Mouse (Mus musculus): ENCODE data around the gene Prg3. TPM values are rescaled to one million over a fixed set of nuclear protein-coding genes. Genes with fewer than 3 reads are reported as not detected.

The Prg3 gene
- polyA plus RNA-seq, 1 experiment from 2014 or later: not detected

- Histone ChIP-seq H3K4me3 (ENCODE audit: low read depth, low read length) (no peak overlapping the region), H3K27ac (ENCODE audit: low read length) (no peak overlapping the region), H3K4me1 (ENCODE audit: insufficient read depth, low read depth, low read length) (no peaks in the 10 kb centered on the region; the same call in 1 of the 2 replicates), H3K9me3 (ENCODE audit: low read length) (no peaks in the 10 kb centered on the region), H3K4me2 (replicated peaks; ENCODE audit: low read depth, low read length) (no peak overlapping the region), H3K9ac (replicated peaks; ENCODE audit: low read depth) (no peak overlapping the region), H3K36me3 (ENCODE audit: insufficient read depth, low read length) (no peaks in the 10 kb centered on the region), H3K27me3 (replicated peaks; ENCODE audit: insufficient read depth, low read length) (no peaks in the 10 kb centered on the region)
- TF ChIP-seq EP300 (IDR thresholded peaks at IDR 0.05) (no peak), CTCF (IDR thresholded peaks at IDR 0.05) (no peak)
- WGBS: 71% methylated on average over 14 of the region's 14 CpGs
- no peak for ATAC-seq
- no peak for DNase-seq (ENCODE audit: low spot score)
Measured at GRCm38 (mm10) chr2:85012679-85013078, 24.7 kb downstream of the Prg3 start.

- Histone ChIP-seq H3K27me3 (replicated peaks; ENCODE audit: insufficient read depth, low read length) (no peaks in the 10 kb centered on the region), H3K9ac (replicated peaks; ENCODE audit: low read depth) (no peak overlapping the region), H3K36me3 (ENCODE audit: insufficient read depth, low read length) (no peaks in the 10 kb centered on the region), H3K4me2 (replicated peaks; ENCODE audit: low read depth, low read length) (no peak overlapping the region), H3K4me3 (ENCODE audit: low read depth, low read length) (no peak overlapping the region), H3K9me3 (ENCODE audit: low read length) (no peaks in the 10 kb centered on the region), H3K27ac (ENCODE audit: low read length) (no peak overlapping the region), H3K4me1 (ENCODE audit: insufficient read depth, low read depth, low read length) (no peaks in the 10 kb centered on the region; the same call in 1 of the 2 replicates)
- DNase-seq (ENCODE audit: low spot score): no peak
- no peak for TF ChIP-seq EP300 (IDR thresholded peaks at IDR 0.05)
- 0 out of 2 replicates have a peak, but pooled peaks have one; percentile 1 for TF ChIP-seq CTCF (IDR thresholded peaks at IDR 0.05)
- WGBS: 68% methylated on average over 5 of the region's 5 CpGs
- no peak for ATAC-seq
Measured at GRCm38 (mm10) chr2:85013826-85014587, 26.0 kb downstream of the Prg3 start.

DNA sequence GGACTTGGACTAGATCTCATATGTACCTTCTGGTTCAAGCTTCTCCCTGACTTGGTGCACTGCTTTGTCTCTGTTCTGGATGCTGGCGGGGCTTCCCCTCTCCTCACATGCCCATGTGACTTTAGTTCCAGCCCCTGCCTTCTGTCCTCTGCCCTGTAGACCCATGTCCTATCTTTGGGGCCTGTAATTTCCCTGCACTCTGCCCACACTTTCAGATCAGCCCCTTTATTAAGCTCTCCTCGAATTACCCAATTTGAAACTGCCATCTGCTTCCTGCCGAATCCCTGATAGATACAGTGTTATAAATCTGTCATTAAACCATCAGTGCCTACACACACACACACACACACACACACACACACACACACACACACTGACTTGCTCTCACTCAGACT, 26.6 kb downstream of the Prg3 start:
- Histone ChIP-seq H3K4me3 (ENCODE audit: low read depth, low read length) (no peak overlapping the region), H3K36me3 (ENCODE audit: insufficient read depth, low read length) (no peaks in the 10 kb centered on the region), H3K4me1 (ENCODE audit: insufficient read depth, low read depth, low read length) (no peaks in the 10 kb centered on the region; the same call in 1 of the 2 replicates), H3K9me3 (ENCODE audit: low read length) (no peaks in the 10 kb centered on the region), H3K27ac (ENCODE audit: low read length) (no peak overlapping the region), H3K27me3 (replicated peaks; ENCODE audit: insufficient read depth, low read length) (no peaks in the 10 kb centered on the region), H3K4me2 (replicated peaks; ENCODE audit: low read depth, low read length) (no peak overlapping the region), H3K9ac (replicated peaks; ENCODE audit: low read depth) (no peak overlapping the region)
- ATAC-seq (no peak), DNase-seq (ENCODE audit: low spot score) (no peak)
- TF ChIP-seq CTCF (IDR thresholded peaks at IDR 0.05) (no peak), EP300 (IDR thresholded peaks at IDR 0.05) (no peak)
- WGBS: 59% methylated on average over 3 of the region's 3 CpGs

DNA sequence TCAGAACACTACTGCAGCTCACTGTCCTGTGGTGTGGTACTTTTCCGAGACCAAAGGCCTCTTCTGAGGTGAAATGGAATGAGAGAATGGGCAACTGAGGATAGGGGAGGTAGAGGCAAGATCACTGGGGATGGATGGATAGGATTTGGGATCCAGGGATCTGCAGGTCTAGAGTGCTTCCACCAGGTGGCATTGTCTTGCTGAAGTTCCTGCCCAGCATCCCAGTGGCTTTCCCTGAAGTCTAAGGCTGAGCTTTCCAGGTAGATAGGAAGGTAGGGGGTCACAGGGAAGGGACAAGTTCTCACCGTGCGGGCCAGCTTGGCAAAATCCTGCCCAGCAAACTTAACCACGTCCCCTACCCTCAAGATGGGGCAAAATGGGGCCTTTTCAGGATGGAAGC, 34.0 kb downstream of the Prg3 start:
- Histone ChIP-seq H3K9me3 (ENCODE audit: low read length) (no peaks in the 10 kb centered on the region), H3K27me3 (replicated peaks; ENCODE audit: insufficient read depth, low read length) (no peaks in the 10 kb centered on the region), H3K4me2 (replicated peaks; ENCODE audit: low read depth, low read length) (no peak overlapping the region), H3K36me3 (ENCODE audit: insufficient read depth, low read length) (no peaks in the 10 kb centered on the region), H3K9ac (replicated peaks; ENCODE audit: low read depth) (no peak overlapping the region), H3K4me1 (ENCODE audit: insufficient read depth, low read depth, low read length) (no peaks in the 10 kb centered on the region), H3K4me3 (ENCODE audit: low read depth, low read length) (no peak overlapping the region), H3K27ac (ENCODE audit: low read length) (no peak overlapping the region)
- 23% methylated on average over 4 of the region's 4 CpGs for WGBS
- DNase-seq (ENCODE audit: low spot score) (peak; percentile 67), ATAC-seq (no peak)
- TF ChIP-seq CTCF (IDR thresholded peaks at IDR 0.05) (peak; percentile 86), EP300 (IDR thresholded peaks at IDR 0.05) (no peak)

DNA sequence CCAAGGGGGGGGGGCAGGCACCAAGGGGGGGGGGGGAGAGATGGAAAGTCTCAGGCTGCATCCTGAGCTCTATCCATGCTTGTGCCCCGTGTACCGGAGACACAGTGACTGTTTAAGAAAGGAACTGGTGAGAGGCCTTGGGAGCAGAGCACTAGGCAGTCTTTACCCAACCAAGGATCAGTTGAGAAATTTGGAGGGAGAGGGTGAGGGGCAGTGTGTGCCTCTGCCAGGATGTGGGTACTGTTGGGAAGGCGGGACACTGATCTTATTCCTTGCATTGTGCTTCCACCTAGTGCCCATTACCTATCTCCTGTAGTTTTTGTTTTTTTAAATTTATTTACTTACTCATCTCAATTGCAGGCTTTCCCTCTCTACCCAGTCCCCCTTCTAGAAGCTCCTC, 38.2 kb downstream of the Prg3 start:
- 64% methylated on average over 3 of the region's 3 CpGs for WGBS
- Histone ChIP-seq H3K36me3 (ENCODE audit: insufficient read depth, low read length) (no peaks in the 10 kb centered on the region), H3K9me3 (ENCODE audit: low read length) (no peaks in the 10 kb centered on the region), H3K4me3 (ENCODE audit: low read depth, low read length) (no peak overlapping the region), H3K4me1 (ENCODE audit: insufficient read depth, low read depth, low read length) (no peaks in the 10 kb centered on the region), H3K9ac (replicated peaks; ENCODE audit: low read depth) (no peak overlapping the region), H3K27me3 (replicated peaks; ENCODE audit: insufficient read depth, low read length) (no peaks in the 10 kb centered on the region), H3K27ac (ENCODE audit: low read length) (no peak overlapping the region), H3K4me2 (replicated peaks; ENCODE audit: low read depth, low read length) (no peak overlapping the region)
- ATAC-seq: no peak
- no peak for DNase-seq (ENCODE audit: low spot score)
- no peak for TF ChIP-seq EP300 (IDR thresholded peaks at IDR 0.05)
- TF ChIP-seq CTCF (IDR thresholded peaks at IDR 0.05): no peak

GRCm38 (mm10) chr2:85027281-85027680, 39.3 kb downstream of the Prg3 start:
- TF ChIP-seq EP300 (IDR thresholded peaks at IDR 0.05) (no peak), CTCF (IDR thresholded peaks at IDR 0.05) (no peak)
- no peak overlapping the region for H3K4me2 ChIP-seq (replicated peaks; ENCODE audit: low read depth, low read length)
- H3K4me3 ChIP-seq (ENCODE audit: low read depth, low read length): no peak overlapping the region
- 39% methylated on average over 5 of the region's 5 CpGs for WGBS
- H3K27me3 ChIP-seq (replicated peaks; ENCODE audit: insufficient read depth, low read length): no peaks in the 10 kb centered on the region
- no peak overlapping the region for H3K27ac ChIP-seq (ENCODE audit: low read length)
- H3K4me1 ChIP-seq (ENCODE audit: insufficient read depth, low read depth, low read length): no peaks in the 10 kb centered on the region
- H3K36me3 ChIP-seq (ENCODE audit: insufficient read depth, low read length): no peaks in the 10 kb centered on the region
- no peak for DNase-seq (ENCODE audit: low spot score)
- H3K9me3 ChIP-seq (ENCODE audit: low read length): no peaks in the 10 kb centered on the region
- no peak for ATAC-seq
- no peak overlapping the region for H3K9ac ChIP-seq (replicated peaks; ENCODE audit: low read depth)
